Mouse (Mus musculus): ENCODE data around the gene Selplg.

Gene Selplg

DNA sequence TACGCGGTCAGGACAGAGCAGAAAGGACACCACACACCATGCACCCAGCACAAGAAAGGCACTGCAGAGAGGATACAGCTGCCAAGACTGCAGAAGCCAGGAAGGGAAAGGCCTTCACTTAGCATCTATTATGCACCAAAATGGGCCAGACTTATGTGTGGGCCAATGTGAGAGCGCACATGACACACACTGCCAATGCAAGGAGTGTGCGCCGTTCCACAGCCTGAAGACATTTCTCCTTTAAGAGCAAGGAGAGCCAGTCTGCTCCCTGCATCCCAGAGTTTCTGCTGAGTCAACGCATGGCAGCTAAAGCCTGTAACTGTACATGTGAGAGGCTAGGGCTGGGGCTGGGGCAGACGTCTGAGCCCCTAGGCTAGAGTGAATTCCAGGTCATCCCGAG lies 63.6 kb downstream of the Selplg start:
- DNase-seq (ENCODE audit: low spot score), result no peak
